Mouse (Mus musculus) liver, embryonic 16.5 days (tissue): ENCODE results near the gene Akr1c14. TPM values are rescaled to one million over a fixed set of nuclear protein-coding genes. Genes with fewer than 3 reads are reported as not detected.
"Not testable (repeated sequence)": the region's sequence is repeated elsewhere in the genome, so short reads cannot be mapped to it uniquely, and the experiment has no call there.

Experiments
- ATAC-seq: fragments of 200-750 bp; cut with Nextera tagmentation; 2 replicates; pipeline ENCODE4 v1.8.0; 2017; ENCODE audit warnings: low read depth, mild to moderate bottlenecking, moderate number of reproducible peaks, moderate library complexity
- H3K27ac ChIP-seq: fragments of 300-500 bp; sonication (generic); 2 replicates; pipeline ENCODE4 v1.5.1; 2014; ENCODE audit warnings: mild to moderate bottlenecking, low read length
- H3K27me3 ChIP-seq: fragments of 300-500 bp; sonication (generic); 2 replicates; pipeline ENCODE4 v1.6.1; 2014; ENCODE audit warnings: low read depth, low read length, mixed read lengths; ENCODE audit not compliant: control insufficient read depth, insufficient read depth
- H3K36me3 ChIP-seq: fragments of 300-500 bp; sonication (generic); 2 replicates; pipeline ENCODE4 v1.6.1; 2014; ENCODE audit warnings: mild to moderate bottlenecking; ENCODE audit not compliant: control insufficient read depth, insufficient read depth
- H3K4me1 ChIP-seq: fragments of 300-500 bp; sonication (generic); 2 replicates; pipeline ENCODE4 v1.6.1; 2014; ENCODE audit warnings: low read depth, low read length, mixed read lengths; ENCODE audit not compliant: control insufficient read depth
- H3K4me2 ChIP-seq: fragments of 300-500 bp; sonication (generic); 2 replicates; pipeline ENCODE4 v1.6.1; 2014; ENCODE audit warnings: low read depth, low read length, mixed read lengths
- H3K4me3 ChIP-seq: fragments of 300-500 bp; sonication (generic); 2 replicates; pipeline ENCODE4 v1.5.1; 2014; ENCODE audit warnings: low read depth, mild to moderate bottlenecking, low read length
- H3K9ac ChIP-seq: fragments of 300-500 bp; sonication (generic); 2 replicates; pipeline ENCODE4 v1.6.1; 2014; ENCODE audit warnings: low read depth, low read length
- H3K9me3 ChIP-seq: fragments of 300-500 bp; sonication (generic); replicated peaks from 2 replicates; pipeline ENCODE4 v1.6.1; 2016; ENCODE audit warnings: low read length; ENCODE audit not compliant: control insufficient read depth
- WGBS: fragments of 180-500 bp; shearing (Covaris S2); extraction: QIAGEN DNeasy Blood & Tissue Kit; methylation state at CpG from one replicate; pipeline ENCODE4 v1.1.7; 2014; ENCODE audit not compliant: insufficient replicate concordance; 5-methylcytosine and 5-hydroxymethylcytosine counted together
- polyA plus RNA-seq: library from polyadenylated mRNA; unstranded; fragments of >200 nt; fragmentation: Nextera tagmentation; extraction: Ambion mirVana; gene quantifications from 2 replicates; pipeline ENCODE4 v1.2.1, GENCODE M21; 2015

The Akr1c14 gene
- polyA plus RNA-seq, 1 experiment from 2014 or later, result 16.4 TPM

DNA sequence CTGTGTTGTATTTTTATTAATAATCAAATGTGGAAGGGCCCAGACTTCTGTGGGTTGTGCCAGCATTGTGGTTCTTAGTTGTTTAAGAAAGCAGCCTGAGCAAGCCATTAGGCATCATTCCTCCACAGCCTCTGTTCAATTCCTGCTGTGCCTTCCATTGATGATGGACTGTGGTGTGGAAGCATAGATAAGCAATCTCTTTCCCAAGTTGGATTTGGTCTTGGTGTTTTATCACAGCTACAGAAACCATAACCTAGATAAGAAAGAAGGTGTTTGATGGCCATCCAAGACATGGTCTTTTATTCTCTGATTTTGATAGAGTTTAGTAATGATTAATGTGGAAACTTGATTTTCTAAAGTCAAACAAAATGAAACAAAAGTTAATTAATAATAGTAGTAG is 844 bp downstream of the Akr1c14 start:
- Histone ChIP-seq H3K4me2 (no peak overlapping the region), H3K36me3 (no peaks in the 10 kb centered on the region), H3K4me3 (no peak overlapping the region), H3K27ac (no peak overlapping the region), H3K27me3 (no peaks in the 10 kb centered on the region), H3K9ac (no peak overlapping the region), H3K9me3 (no peaks in the 10 kb centered on the region), H3K4me1 (no peaks in the 10 kb centered on the region)
- ATAC-seq, result no peak

DNA sequence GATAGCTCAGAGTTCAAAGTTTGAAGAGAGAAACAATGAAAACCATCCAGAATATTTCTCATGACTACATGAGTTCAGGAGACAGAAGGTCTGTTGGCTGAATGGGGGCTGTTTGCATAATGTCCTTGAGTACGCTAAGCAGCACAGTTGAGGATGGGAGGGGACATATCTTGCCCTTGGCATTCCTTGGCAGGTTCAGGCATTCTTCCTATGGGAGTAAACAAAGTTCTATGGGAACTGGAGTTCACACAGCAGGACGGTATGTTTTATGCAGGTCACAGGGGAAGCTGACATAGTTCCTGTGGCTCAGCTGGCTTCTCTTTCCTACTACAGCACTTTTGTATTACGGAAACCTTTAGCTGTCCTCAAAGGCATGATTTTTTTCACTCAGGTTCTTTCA is 6.6 kb downstream of the Akr1c14 start:
- no peak overlapping the region for H3K4me2 ChIP-seq
- H3K4me1 ChIP-seq, result no peaks in the 10 kb centered on the region
- H3K27me3 ChIP-seq, result no peaks in the 10 kb centered on the region
- no peak for ATAC-seq
- no peaks in the 10 kb centered on the region for H3K36me3 ChIP-seq
- no peak overlapping the region for H3K27ac ChIP-seq
- 56% methylated on average over 3 of the region's 3 CpGs for WGBS
- no peak overlapping the region for H3K4me3 ChIP-seq
- H3K9me3 ChIP-seq, result no peaks in the 10 kb centered on the region
- H3K9ac ChIP-seq, result no peak overlapping the region

DNA sequence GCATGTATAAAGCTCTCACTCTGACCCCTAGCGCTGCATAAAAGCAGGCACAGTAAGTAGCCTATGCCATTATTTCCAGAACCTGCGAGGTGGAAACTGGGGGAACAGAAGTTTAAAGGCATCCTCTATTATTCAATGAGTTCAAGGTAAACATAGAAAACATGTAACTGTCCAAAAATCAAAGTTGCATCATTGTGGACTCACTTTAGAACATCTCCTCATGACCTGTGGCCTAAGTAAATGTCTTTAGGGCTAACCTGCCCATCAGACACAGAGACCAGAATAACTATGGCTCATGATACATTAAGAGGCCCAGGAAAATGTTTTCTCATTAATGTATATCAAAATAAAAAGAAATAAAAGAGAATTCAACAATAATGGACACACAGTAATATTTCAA is 7.4 kb downstream of the Akr1c14 start:
- H3K4me3 ChIP-seq, result no peak overlapping the region
- no peaks in the 10 kb centered on the region for H3K36me3 ChIP-seq
- H3K9me3 ChIP-seq, result no peaks in the 10 kb centered on the region
- no peaks in the 10 kb centered on the region for H3K27me3 ChIP-seq
- no peak overlapping the region for H3K4me2 ChIP-seq
- H3K4me1 ChIP-seq, result no peaks in the 10 kb centered on the region
- no peak overlapping the region for H3K9ac ChIP-seq
- peak; percentile 60 for ATAC-seq
- 45% methylated on average over 2 of the region's 2 CpGs for WGBS
- H3K27ac ChIP-seq, result no peak overlapping the region

DNA sequence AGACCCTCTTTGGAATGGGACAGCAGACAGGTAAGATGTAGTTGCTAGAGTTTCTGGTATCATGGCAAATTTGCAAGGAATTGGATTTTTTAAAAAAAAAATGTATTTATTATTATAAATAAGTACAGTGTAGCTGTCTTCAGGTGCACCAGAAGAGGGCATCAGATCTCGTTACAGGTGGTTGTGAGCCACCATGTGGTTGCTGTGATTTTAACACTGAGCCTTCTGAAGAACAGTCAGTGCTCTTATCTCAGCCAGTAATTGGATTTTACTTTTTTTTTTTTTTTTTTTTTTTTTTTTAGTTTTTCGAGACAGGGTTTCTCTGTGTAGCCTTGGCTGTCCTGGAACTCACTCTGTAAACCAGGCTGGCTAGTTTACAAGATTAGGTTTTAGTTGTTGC is 9.4 kb downstream of the Akr1c14 start:
- H3K9ac ChIP-seq, H3K27me3 ChIP-seq, H3K4me2 ChIP-seq, ATAC-seq, H3K36me3 ChIP-seq, H3K4me1 ChIP-seq, H3K9me3 ChIP-seq, H3K27ac ChIP-seq, H3K4me3 ChIP-seq: not testable (repeated sequence)
- 42% methylated on average over 2 of the region's 2 CpGs for WGBS

DNA sequence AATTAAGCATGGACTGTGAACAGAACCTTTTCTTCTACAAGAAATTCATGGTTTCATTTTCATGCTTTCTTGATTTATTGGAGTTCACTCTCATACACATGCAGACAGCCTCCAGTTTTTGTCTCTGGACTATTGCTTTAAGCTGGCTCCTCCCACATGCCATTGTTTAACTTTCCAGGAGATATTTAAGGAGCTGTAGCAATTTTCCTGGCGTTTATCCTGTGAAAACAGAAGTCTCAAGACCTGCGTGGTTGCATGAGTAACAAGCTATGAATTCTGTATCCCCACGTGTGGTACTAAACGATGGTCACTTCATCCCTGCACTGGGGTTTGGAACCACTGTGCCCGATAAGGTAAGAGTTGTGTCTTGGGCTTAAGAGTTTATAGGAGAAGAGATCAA is 10.6 kb downstream of the Akr1c14 start:
- 26% methylated on average over 5 of the region's 5 CpGs for WGBS
- H3K27ac ChIP-seq, result no peak overlapping the region
- no peak overlapping the region for H3K4me3 ChIP-seq
- H3K4me1 ChIP-seq, result no peaks in the 10 kb centered on the region
- no peaks in the 10 kb centered on the region for H3K27me3 ChIP-seq
- no peak for ATAC-seq
- no peaks in the 10 kb centered on the region for H3K36me3 ChIP-seq
- no peaks in the 10 kb centered on the region for H3K9me3 ChIP-seq
- H3K4me2 ChIP-seq, result no peak overlapping the region
- H3K9ac ChIP-seq, result no peak overlapping the region

DNA sequence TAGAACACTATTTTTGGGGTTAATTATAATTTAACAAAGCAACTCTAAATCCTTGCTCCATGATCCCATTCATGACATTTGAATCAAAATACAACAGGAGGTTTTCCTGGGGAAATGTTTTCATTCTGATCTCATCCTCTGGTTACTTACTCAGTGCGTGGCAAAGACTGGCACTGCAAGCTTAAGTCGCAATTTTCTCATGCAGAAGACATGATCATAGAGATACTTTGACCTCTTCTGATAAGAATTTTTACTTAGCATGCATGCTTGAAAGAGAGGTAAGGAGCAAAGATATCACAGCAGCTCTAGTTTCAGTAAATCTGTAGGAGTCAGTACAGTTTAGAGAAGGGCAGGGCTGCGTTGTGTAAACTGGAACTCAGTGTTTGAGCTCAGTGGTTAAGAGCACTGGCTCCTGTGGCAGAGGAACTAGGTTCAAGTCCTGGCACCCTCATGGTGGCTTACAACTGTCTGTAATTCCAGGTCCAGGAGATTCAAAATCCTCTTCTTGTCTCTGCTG is 11.5 kb downstream of the Akr1c14 start:
- H3K4me2 ChIP-seq, result no peak overlapping the region
- WGBS, result 42% methylated on average over 3 of the region's 3 CpGs

DNA sequence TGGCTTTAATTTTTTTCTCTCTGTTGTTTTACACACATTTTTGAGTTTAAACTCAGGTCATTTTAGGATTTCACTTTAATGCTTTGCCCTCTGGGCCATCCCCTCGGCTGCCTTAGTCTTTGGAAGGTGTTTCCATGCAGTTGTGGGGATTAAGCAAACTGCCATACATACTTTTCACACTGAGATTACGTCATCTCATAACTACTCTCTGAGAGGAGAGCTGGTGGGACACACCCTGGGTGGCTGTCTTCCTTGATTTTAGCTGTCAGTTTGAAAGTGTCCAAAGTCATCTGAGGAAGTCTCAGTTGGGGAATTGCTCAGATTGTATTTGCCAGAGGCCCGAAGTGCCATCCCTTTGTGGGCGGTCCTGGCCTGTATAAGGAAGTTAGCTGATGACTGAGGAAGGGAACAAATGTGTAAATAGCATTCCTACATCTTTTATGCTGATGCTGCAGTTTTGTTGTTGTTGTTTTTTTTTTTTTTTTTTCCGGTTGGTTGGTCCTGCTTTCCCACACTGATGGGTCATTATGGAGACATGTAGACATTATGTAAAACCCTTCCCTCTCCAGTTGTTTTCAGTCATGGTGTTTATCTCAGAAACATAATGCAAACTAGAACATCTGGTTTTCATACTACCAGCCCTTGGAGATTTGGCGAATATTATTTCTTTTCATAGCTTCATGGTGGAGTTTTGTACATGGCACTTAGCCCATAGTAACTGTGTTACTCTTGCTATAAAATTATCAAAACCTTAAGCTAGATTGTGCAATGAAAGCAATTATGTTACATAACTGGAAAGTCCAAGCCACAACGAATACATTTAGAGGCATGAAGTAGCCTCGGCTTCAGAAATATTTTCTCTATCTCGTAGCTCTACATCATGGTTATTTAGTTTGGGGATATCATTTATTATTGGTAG is 28.0 kb downstream of the Akr1c14 start:
- H3K4me2 ChIP-seq, result no peak overlapping the region
- no peaks in the 10 kb centered on the region for H3K9me3 ChIP-seq
- H3K4me3 ChIP-seq, result no peak overlapping the region
- H3K27me3 ChIP-seq, result no peaks in the 10 kb centered on the region
- no peaks in the 10 kb centered on the region for H3K4me1 ChIP-seq
- 67% methylated on average over 9 of the region's 9 CpGs for WGBS
- no peak overlapping the region for H3K9ac ChIP-seq
- H3K36me3 ChIP-seq, result no peaks in the 10 kb centered on the region
- no peak overlapping the region for H3K27ac ChIP-seq
- no peak for ATAC-seq

More for the DNA sequence above, 11.5 kb downstream of the Akr1c14 start:
- Histone ChIP-seq H3K4me1 (no peaks in the 10 kb centered on the region), H3K4me3 (no peak overlapping the region), H3K27me3 (no peaks in the 10 kb centered on the region), H3K36me3 (no peaks in the 10 kb centered on the region), H3K9me3 (no peaks in the 10 kb centered on the region), H3K9ac (no peak overlapping the region), H3K27ac (no peak overlapping the region)
- no peak for ATAC-seq

DNA sequence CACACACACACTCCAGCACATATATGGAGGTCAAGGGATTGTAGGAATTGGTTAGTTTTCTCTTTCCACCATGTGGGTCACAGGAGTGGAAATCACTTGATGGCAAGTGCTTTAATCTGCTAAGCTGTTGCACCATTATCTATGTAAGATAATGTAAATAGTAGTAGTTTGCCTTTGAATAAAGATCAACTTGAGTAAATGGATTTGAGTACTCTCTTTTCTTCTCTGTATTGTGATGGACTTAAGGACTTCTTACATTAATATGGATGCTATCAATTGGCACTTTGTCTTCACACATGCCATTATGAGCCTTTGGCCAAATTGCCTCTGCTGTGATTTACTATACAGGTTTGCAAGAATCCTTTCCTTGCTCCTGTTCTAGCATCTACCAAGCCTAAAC is 31.1 kb downstream of the Akr1c14 start:
- no peaks in the 10 kb centered on the region for H3K27me3 ChIP-seq
- H3K36me3 ChIP-seq, result no peaks in the 10 kb centered on the region
- no peak overlapping the region for H3K4me3 ChIP-seq
- no peaks in the 10 kb centered on the region for H3K4me1 ChIP-seq
- H3K27ac ChIP-seq, result no peak overlapping the region
- H3K9ac ChIP-seq, result no peak overlapping the region
- H3K9me3 ChIP-seq, result no peaks in the 10 kb centered on the region
- no peak for ATAC-seq
- no peak overlapping the region for H3K4me2 ChIP-seq

DNA sequence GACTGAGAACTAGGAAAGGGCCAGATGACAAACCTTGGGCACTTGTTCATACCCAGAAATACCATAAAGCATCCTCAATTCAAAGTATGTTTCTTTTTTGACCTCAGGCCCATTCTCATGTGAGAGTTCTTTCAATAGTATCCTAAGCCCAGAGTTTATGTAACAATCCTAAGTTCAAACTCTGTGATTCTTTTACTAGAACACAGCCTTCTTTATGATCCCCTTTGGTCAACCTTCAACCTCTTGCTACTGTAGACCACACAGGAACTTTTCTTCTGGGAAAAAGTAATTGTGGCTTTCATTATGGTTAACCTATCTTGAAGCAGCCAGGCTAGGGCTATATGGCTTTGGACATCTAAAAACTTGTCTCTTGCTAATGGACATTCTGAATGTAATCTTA is 52.9 kb downstream of the Akr1c14 start:
- Histone ChIP-seq H3K4me3 (no peak overlapping the region), H3K4me1 (no peaks in the 10 kb centered on the region), H3K9me3 (no peaks in the 10 kb centered on the region), H3K27ac (no peak overlapping the region), H3K4me2 (no peak overlapping the region), H3K27me3 (no peaks in the 10 kb centered on the region), H3K36me3 (no peaks in the 10 kb centered on the region), H3K9ac (no peak overlapping the region)
- ATAC-seq, result no peak
